Mouse (Mus musculus) small intestine, adult 2 months (tissue): ENCODE measurements around the gene Cyb5rl.

Experiments used
- CTCF ChIP-seq: fragments of 200-500 bp; IDR thresholded peaks from 2 replicates; pipeline ENCODE4 v1.5.1; 2012; ENCODE audit warnings: low read depth, mild to moderate bottlenecking, control low read depth, inconsistent platforms, low read length, moderate library complexity, mixed read lengths; ENCODE audit not compliant: insufficient replicate concordance, insufficient read length; ENCODE audit errors: extremely low read depth
- POLR2A ChIP-seq: fragments of 200-500 bp; IDR thresholded peaks from 2 replicates; pipeline ENCODE4 v1.6.1; 2012; ENCODE audit warnings: low read depth, mild to moderate bottlenecking, control low read depth, inconsistent platforms, low read length, moderate library complexity

GRCm38 (mm10) chr4:107017257-107017656 is 49.5 kb upstream of the Cyb5rl start:
- no peak for TF ChIP-seq CTCF
- no peak for TF ChIP-seq POLR2A
